Mouse (Mus musculus): Measurements from ENCODE around the gene Rnf215.
"Not testable (repeated sequence)": the region's sequence is repeated elsewhere in the genome, so short reads cannot be mapped to it uniquely, and the experiment has no call there.

Rnf215 gene

DNA sequence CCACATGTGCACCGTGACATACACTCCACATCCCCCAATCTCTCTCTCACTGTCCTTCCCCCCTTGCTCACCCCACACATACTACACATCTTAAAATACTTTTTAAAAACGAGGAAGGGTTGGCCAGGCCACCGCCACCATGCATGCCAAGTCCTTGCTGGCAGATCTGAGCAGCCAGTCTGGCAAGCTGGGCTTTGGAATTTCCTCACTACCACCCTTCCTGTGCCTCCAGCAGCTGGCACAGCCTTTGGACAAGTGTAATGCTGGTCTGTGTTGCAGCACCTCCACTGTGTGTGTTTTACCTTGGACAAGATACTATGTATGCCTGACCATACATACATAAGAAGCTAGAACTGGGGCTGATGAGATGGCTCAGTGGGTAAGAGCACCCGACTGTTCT is 21.5 kb upstream of the Rnf215 start:
- in situ Hi-C loops (cut with MseI, MboI): no loop called here

DNA sequence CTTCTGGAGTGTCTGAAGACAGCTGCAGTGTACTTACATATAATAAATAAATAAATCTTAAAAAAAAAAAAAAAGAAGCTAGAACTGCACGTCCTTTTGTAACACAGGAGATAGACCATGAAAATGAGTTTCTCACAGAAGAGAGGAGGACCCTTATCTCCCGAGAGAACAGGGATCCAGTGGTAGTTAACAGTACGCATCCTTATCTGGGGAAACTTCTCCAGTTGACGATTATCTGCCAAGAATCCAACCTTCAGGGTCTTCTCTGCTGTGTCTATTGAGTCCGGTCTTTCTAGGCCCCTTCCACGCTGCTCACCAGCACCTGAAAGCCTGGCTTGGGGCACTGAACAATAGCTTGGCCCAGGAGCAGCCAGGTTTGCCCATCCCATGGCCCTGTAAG is 21.0 kb upstream of the Rnf215 start:
- in situ Hi-C loops (cut with MseI, MboI): no loop called here

DNA sequence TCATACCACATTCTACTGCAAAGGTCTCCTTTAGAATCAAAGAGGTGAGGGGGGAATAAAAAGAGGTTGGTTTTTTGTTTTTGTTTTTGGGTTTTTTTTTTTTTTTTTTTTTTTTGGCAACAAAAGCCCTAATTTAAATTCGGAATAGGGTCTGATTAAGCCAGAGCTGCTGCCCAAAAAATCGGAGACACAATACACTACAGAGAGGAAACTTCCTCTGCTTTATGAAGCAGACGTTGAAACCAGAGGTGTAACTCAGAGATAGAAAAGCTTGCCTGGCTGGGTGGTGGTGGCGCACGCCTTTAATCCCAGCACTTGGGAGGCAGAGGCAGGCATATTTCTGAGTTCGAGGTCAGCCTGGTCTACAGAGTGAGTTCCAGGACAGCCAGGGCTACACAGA is 20.5 kb upstream of the Rnf215 start:
- in situ Hi-C loops (cut with MseI, MboI): not testable (repeated sequence)

DNA sequence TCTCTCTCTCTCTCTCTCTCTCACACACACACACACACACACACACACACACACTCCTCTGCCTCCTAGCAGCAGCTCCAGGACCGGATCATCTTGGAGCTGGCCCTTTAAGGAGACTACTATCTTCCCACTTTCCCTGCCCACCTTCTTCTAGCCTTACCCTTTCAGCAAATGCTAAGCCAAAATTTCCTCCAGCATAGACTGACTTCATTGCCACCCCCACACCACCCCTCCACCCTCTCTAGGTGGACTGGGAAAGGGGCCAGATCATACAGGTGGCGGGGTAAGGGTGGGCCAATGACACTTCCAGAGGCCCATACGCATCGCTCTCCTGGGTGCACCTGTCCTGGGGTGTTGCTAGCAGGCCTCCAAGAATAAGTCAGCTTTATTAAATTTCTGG is 19.6 kb upstream of the Rnf215 start:
- in situ Hi-C loops (cut with MseI, MboI): no loop called here

DNA sequence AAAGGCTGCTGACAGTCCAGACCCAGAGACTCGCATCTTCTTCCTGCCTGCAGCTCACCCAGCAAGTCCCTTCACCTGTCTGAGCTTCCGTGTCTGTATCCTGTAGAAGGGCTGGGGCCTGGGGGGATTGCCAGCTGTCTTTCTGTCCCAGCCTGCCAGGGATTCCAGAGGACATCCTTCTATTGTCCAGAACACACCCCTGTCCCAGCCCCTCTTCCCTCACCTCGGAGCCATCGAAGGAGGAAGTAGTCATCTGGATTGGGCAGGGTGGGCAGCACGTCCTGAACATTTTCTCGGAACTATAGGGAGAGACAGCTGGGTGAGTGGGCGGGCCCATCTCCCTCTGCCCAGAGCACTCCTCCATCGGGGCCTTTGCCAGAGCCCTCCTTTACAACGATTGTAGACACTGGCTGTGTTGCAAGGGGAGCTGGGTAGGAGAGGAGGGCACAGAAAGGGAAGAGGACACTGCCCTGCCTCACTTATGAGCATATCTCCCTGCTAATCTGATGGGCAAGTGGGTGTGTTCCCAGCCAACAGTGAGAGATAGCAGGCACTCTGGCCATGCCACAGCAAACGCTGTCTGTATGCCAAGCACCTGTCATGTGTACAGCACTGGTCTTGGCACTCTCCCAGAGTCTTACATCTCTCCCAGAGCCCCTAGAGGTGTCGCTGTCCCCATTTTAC is 18.4 kb upstream of the Rnf215 start:
- in situ Hi-C loops (cut with MseI, MboI): no loop called here

DNA sequence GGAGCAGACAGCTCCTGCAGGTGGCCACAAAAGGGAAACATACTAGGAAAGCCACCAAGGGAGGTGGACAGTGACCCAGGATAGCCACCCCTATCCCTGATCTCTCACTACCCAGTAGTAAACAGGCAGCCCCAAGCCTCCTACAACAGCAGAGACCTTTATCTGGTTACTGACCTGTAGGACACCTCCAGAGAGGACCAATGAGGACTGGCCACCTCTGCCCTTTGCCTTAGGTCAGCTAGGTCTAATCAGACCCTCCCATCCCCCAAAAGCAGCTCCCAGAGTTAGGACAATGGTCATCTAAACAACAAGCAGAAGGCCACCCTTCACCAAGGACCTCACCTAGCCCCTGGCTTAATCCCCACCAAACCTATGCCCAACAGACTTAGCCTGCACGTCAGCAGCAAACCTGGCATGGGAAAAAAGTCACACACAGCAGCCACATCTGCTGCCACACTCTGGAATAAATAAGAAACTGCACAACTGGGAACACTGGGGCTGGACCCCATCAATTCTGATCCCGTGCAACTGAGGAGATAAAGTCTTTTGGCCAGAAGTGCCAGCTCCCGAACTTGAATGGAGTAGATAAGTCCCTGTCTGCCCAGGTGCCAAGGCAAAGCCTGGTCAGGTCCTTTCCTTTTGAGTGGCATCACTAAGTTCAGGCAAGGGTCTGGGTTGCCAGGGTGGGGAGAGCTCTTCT is 17.5 kb upstream of the Rnf215 start:
- in situ Hi-C loops (cut with MseI, MboI): no loop called here

DNA sequence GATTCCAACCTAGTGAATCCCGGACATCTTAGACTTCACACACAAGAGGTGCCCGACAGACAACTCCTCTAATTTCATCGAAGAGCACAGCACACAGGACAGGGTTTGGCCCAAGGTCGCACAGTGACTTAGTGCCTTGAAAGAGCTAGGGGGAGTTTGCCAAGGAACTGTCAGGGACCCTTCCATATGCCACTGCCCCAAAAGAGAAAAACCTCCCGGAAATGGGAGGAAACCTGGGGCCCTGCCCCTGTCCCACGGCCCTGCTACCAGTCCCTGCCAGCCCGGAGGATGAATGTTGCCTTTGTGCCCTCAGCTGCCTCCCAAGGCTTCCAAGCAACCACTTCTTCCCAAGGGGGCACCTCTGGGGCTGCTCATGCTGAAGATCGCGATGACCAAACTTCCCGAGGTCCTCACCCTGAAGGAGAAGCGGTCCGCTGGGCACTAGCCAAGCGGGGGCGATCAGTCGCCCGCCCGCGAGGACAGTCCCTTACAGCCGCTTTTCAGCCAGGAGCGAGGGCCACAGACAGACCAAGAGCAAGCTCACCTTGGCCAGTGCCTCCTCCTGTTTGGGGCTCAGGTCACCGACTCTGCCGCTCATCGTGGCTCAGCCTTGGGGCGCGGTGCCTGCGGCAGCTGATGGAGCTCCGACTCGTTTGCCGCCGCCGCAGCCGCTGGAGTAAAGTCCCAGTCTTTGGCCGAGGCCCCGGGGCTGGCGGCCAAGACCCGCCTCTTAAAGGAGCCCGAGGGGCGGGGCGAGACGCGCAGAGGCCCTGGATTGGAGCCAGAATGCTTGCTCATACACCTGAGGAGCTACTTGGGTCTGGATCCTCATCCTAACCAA is 16.7 kb upstream of the Rnf215 start:
- in situ Hi-C loops (cut with MseI, MboI): no loop called here

DNA sequence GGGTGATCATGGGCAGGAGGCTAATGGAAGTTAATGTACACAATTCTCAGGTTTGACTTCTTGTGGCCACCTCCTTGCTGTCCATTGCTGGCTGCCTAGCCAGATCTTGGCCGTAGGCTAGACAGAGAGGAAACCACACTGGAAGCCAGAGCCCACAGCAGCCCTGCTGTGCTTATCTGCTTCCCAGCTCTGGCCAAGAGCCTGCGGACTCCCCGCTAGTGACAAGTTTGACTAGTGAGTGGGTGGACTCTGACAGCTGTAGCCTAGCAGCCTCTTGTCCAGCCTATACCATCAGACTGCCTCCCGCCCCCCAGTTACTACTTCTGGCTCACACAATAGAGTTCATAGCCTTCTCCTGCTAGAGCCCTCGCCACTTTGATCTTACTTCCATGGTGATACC is 15.4 kb upstream of the Rnf215 start:
- in situ Hi-C loops (cut with MseI, MboI): no loop called here

DNA sequence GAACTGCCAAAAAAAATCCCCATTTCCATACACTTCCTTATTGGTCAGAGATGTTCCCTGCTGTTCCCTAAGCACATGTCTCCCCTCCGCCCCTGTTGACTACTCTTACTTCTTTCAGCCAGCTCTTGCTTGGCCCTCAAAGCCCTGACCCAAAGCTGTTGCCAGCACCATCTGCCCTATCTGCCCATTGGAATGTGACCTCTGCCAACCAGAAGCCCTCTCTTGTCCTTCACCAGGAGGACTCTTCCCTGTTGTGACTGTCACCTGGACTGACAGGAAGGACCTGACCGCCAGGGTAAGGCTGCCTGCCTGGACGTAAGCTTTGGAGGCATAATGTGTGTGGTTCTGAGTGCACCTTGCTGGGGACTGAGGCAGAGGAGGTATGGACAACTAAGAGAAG is 13.3 kb upstream of the Rnf215 start:
- in situ Hi-C loops (cut with MseI, MboI): no loop called here

DNA sequence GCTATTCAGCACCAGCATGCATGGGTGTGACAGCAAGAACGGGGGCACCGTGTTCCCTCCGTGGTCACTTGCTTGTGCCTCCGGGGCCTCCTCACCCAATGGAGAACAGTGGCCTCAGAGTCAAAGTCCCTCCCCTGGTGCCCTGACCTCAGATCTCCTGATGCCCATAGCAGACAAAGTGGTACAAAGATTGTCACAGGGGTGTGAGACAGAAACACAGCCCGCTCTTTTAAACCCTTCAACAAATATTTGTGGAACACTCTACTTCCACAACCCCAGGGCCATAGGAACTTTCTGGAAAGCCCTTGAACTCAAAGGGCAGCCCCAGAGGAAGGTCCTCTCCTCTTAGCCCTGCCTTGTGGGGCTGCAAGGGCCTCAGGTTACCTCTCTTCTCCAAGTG is 12.8 kb upstream of the Rnf215 start:
- in situ Hi-C loops (cut with MseI, MboI): no loop called here

DNA sequence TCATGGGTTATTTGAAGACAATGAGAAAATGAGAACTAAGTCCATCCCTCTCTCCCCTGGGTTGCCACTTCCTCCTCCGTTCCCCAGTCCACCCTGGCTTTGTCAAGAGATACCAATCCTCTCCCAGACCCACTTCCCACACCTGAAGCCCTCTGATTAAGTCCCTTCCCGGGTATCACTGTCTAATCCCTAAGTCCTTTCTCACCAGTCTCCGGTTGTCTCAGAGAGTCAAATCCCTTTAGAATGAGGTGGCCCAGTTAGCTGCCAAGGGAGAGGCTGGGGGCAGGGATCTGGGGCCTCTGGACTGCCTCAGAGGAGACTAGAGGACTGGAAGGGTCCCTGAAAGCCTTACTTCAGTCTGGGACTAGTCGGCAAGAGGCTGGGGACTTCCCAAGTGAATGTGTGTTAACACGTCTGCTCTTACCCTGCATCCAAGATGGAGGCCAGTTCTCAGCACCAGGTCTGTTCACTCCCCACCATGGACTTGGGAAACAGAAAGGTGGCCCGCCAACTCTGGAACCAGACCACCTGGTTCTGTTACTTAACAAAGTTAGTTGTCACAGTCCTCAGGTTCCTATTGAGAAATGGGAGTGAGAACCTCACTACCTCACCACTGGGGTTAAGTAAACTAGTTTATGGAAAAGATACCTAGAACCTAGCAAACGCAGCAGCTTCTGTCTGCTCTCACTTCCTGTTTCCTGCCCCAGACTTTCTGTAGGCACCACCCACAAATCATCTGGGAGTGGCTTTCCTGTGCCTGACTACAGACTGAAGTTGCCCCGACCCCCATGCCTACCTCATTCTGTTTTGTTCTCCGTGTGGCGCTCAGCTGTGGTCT is 12.0 kb upstream of the Rnf215 start, which contains the start of gene Sec14l2:
Gene Sec14l2 (minus strand): TSS at position 674 of the 838 bp plus-strand sequence.
- in situ Hi-C loops (cut with MseI, MboI): no loop called here

DNA sequence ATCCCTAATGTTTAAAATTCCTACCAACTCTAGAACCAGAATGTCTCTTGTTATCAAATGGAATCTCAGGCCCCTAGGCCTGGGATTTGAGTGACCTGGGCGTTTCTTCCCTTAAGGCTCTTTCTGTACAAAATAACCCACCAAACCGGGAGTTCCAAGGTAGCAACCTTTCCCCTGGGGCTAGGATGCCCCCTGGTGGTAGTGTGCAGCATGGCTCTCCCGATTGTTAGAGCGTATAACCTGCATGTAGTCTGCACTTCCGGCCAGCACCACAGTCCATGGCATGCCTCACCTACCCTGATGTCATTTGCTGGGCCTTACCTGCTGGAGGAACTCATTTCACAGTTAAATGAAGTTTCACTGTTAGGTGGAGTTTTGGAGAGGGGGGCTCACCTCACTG is 11.1 kb upstream of the Rnf215 start:
- in situ Hi-C loops (cut with MseI, MboI): no loop called here

DNA sequence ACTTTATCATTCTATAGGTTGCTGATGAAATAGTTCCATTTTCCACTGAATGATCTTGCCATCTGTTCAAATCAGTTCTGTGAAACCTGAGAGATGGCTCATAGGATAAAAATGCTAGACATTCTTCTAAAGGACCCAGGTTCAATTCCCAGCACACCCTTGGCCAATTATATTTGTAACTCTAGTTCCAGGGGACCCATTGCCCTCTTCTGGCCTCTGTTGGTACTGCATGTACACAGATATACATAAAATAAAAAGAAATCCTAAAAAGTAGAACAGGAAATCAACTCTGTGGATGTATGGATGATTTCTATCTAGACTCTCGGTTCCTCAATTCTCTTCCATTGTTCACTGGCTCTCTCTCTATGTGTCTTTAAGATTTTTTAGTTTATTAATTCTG is 7.9 kb upstream of the Rnf215 start:
- in situ Hi-C loops (cut with MseI, MboI): no loop called here

DNA sequence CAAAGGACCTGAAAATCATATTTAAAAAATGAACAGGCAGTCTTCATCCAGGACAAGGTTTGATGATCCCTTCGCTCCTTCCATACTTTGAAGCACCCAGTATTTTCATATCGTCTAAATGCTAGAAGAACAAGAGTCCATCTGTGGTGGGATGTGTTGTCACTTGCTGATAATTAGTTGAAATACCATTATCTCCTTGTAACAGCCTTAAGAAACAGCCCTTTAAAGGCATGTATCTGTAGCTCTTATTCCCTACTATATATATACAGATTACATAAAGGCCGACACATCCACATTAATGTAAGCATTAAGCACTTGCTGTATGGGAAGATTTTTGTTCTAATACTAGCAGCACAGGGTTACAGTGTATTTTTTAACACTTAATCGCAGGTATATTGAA is 6.5 kb upstream of the Rnf215 start:
- in situ Hi-C loops (cut with MseI, MboI): not testable (repeated sequence)

DNA sequence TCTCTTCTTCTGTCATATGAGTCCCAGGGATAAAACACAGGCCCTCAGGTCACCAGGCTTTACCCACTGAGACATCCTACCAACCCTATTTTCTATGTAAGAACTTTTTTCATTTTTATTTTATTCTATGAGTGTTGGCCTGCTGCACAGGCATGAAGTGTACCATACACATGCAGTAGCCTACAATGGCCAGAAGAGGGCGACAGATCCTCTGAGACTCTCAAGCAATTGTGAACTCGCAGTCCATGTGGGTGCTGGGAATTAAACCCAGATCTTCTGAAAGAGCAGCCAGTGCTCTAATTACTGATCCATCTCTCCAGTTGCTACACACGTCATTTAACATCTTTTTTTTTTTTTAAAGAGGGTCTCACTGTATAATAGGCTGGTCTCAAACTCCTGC is 1.6 kb upstream of the Rnf215 start:
- in situ Hi-C loops (cut with MseI, MboI): loop anchor here in 1 of 2 experiments (5.0 kb wide), 1 partner anchor 84 kb away; the partner anchor contains the start of gene Castor1

DNA sequence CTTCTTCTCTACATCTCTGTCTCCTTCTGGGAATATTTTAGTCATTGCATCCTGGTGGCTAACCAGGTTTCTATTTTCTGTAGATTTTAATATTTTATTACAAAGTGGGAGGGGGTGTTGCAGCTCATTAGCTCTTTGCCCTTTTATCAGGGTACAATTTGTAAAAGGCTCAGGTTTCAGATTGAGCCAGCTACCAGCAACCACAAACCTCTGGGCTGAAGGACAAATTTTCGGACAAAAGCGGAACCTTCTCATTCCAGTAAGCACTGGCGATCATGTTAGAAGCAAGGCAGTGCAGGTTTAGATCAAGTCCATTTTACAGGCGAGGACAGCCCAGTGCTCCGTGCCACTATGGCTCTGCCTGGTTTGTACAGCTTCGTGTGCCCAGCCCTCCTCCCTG is 602 bp upstream of the Rnf215 start:
- in situ Hi-C loops (cut with MseI, MboI): loop anchor here in 1 of 2 experiments (5.0 kb wide), 1 partner anchor 83 kb away; the partner anchor contains the start of gene Castor1

DNA sequence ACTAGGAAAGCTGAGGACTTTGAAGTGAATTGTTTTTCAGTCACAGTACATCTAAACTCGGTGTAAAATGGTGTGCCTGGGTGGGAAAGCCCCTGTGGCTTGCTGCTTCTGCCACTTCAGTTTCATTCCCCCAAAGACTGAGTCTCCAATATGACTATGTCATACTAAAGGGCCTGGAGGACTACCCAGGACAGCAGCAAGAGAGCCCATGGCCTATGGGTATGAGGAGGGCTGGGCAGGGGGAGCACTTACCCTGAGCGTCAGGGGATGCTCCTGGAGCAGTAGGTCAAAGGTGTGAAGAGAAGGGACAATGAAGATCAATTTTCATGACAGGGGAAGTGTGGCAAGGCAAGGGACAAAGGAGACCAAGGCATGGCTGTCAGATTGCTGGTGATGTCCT is 4.0 kb downstream of the Rnf215 start:
- in situ Hi-C loops (cut with MseI, MboI): no loop called here

DNA sequence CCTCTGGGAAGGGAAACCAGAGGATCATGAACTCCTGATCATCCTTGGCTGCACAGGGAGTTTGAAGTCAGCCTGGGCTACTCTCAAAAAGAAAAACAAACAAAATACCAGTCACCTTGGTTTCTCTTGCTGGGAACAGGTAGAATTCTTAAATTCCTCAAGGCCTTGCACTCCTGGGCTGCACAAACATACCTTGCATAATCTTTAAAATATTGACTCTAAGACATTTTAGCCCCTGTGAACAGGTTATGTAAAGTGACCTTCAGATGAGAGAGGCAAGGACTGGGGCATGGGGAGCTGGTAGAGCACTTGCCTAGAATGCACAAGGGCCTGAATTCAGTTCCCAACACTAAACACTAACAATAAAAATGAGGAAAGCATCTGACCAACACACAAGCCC is 6.5 kb downstream of the Rnf215 start:
- in situ Hi-C loops (cut with MseI, MboI): no loop called here

DNA sequence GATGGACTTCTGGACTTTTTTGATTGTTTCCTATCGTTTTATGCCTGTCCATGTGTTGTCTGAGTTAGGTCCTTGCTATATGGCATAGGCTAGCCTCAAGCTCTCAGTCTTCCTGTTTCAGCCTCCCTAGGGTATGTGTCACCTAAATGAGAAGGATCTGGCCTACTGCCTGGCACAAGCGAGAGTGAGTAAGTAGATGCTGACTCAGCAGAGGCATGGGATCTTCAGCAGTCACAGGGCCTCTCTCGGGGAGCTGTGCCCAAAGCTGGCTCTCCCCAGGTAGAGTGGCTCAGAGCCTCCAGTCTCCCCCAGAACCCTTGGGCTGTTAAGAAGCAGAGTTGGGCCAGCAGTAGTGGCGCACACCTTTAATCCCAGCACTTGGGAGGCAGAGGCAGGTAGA is 7.3 kb downstream of the Rnf215 start:
- in situ Hi-C loops (cut with MseI, MboI): no loop called here

DNA sequence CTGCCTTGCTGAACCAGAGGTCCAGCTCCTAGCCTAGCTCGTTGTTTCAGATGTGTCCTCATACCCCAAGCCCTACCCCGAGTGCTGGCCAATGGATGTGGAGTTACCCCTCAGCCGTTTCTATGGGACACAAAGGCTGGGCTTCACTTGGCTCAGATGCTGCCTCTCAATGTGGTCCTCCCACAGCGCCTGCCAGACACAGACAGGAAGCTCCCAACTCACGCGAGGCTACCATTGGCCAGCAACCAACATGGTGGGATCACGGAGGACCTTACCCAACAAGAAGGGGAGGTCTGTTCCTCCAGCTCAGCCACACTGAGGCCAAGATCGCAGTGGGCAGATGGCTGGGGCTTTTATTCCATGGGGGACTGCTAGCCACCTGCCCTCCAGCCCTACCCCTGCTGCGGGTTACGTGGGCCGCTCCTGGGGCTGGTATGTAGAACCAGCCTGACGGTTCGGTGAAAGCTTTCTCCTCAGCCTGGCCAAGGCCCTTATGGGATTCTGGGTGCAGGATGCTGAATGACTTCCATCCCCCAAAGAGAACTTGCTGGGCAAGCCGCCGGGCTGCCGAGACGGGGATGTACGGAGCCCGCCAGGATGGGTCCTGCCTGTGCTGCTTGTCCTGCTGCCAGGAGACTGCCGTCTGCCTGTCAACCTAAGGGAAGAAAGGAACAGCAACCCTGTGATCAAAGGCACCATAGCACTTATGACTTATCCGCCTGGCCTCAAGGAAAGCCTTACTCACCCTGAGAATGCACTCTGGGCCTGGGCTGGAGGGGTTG is 8.5 kb downstream of the Rnf215 start:
- in situ Hi-C loops (cut with MseI, MboI): no loop called here

DNA sequence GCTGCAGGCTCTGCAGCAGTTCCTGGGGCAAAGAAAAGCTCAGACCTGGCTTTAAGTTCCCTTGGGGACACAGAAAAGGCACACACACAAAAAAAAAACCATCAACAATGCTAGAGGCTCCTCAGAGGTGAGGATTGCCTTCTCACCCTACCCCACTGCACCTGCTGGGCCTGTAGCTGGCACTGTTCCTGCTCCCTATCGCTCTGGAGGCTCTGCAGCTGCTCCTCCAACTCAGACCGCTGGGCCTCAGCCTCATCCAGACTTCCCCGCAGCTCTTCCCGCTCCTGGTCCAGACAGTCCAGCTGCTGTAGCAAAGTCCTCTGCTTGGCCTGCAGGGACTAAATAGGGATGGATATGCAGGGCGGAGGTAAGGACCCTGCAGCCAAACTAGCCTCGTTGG is 11.4 kb downstream of the Rnf215 start:
- in situ Hi-C loops (cut with MseI, MboI): no loop called here

Data from mouse trophoblast stem cell (cell line).